Mouse (Mus musculus) monocyte, adult 5-6 weeks (primary cell): ENCODE results near the gene Ier5. TPM values are rescaled to one million over a fixed set of nuclear protein-coding genes. Genes with fewer than 3 reads are reported as not detected.

Experiments used
- ATAC-seq: fragments of 153-309, 156-312 bp; replicated peaks from 2 replicates; pipeline ENCODE4 v1.8.0; 2017; ENCODE audit warnings: mild to moderate bottlenecking; ENCODE audit not compliant: low TSS enrichment, insufficient number of reproducible peaks, severe bottlenecking, poor library complexity, low FRiP score
- total RNA-seq: library from RNA; stranded (forward); fragments of 200-1000, 200-491, 200-594 nt; gene quantifications from 3 replicates; pipeline ENCODE4 v1.2.3, GENCODE M21; 2017

The Ier5 gene
- 118 to 240 TPM (median 139 TPM) in 3 replicates for total RNA-seq

DNA sequence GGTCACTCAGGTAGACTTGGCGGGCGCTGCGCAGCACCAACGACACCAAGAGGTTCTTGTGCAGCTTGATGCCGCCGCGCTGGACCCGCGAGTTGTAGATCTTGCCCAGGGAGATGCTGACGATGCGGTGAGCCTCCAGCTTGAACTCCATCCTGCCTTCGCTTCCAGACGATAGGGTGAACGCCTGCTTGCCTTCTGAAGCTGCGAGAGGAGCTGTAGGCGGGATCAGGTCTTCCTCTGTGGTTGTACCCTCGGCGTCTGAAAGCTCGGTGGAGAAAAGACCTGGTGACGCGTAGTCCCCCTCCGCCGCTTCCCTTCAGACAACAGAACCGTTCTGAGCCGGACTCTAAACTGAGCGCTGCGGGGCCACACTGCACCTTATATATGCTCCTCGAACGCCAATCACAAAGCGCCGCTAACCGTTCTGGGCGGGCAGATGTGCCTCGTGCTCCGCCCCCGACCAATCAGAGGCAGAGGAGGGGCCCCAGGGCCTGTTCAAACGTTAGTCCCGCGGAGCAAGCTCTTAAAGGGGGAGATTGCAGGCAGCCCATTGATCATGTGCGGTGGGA lies at the start of gene Ier5:
Ier5 (minus strand) TSS at position 357 of the 569 bp plus-strand sequence.
- peak; percentile 90 for ATAC-seq

DNA sequence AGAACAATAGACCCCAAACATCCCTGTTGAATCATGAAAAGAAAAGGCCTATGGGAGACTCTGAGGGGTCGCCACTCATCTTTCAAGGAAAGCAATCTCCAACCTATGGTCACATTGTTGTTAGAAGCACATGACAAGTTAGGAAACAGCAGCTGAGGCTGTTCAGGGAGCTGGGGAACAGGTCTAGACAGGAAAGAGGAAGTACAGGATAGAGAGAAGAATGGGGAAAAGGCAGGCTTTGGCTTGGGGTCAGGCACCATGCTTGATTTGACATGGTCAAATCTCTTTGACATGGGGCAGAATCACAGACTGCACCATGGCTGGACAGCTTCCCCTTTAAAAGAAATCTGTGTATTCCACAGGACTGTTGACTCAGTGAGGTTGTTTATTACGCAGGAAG lies 47.8 kb upstream of the Ier5 start:
- peak; percentile 51 for ATAC-seq

DNA sequence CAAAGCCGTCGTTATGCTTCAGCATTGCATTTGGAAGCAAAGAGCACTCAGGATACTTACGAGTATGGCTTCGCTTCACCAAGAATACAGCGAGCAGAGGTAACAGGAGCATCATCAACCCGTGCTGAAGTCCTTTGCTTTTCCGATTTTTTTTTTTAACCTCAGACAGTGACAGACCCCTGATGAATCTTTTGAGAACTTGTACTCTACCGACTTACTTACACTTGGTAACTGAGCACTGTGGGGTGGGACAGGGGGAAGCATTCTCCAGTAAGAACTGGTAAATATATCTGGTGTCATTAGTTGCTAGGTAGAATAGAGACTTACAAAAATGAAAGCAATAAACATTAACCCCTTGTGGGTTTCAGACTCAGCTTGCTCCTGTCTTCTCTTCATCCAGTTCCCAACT lies 47.1 kb upstream of the Ier5 start, which contains the start of gene Mr1:
Mr1 (minus strand) TSS at position 243 of the 409 bp plus-strand sequence.
- peak; percentile 88 for ATAC-seq

DNA sequence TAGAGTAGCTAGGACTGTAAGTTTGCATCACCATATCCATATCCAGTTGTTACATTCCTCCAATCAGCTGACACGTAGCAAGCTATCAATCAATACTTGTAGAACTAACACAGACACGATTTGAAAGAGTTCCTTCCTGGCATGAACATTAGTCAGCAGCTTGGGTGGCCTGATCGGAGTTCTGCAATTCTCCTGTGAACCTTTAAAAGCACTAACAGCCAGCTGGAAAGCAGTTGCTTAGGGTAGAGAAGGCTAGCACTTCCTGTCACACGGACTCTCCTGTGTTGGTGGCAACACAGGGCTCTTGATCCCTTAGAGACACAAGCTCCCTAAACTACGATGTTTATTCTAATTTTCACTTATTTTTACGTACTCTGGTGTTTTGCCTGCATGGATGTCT lies 46.2 kb upstream of the Ier5 start:
- peak; percentile 53 for ATAC-seq

DNA sequence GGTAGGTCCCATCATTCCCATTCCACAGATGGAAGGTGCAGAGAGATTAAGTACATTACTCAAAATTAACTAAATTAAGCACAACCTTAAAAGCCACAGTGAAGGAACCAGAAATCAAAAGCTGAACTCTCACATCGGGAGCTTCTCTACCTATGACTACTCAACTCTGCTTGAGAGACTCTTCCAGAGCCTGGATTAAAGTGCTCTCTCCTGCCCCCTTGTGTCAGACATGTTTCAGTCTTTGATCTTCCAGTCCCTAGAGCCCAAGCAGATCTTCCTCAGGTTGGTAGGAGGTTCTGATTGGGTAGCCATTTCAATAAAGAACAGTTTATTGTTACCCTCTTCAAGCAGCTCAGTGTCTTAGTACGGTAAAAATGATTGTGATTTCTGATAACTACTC lies 40.6 kb upstream of the Ier5 start:
- peak; percentile 80 for ATAC-seq

DNA sequence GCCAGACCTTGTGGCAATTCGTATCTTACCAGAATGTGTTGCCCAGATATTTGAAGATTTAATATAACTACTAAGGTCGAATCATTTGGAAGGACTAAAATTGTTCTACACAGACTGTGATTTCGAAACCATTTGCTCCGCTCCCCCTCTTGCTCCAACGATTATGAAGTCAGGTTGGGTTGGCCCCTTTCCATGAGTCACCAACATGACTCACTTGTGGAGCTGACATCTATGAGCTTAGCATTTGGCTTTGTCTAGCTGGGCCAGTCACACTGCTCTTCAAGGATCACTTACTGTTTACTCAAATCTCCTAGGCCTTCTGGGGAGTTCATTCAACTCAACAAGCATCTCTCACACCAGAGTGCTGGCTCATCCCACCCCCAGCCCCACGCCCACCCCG lies 39.4 kb upstream of the Ier5 start:
- no peak; the same call in 1 of the 2 replicates for ATAC-seq

DNA sequence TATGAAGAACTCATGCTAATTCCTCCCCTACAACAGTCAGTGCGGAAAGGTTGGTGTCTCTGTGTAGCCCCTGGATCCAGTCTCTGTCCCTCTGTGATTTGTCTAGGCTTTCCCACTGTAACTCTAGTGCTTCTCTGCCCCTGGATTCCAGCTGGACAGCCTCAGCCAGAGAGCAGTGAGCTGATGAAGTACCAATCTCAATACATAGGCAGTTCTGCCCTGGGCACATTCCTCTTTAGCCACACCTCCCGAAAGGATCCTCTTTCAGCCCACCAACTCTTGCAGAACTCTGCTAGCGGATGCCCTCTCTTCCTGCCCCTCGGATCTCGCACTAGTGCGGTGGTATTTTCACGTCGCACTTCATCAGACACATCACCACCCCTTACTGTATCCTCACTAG lies 35.4 kb upstream of the Ier5 start:
- no peak for ATAC-seq

DNA sequence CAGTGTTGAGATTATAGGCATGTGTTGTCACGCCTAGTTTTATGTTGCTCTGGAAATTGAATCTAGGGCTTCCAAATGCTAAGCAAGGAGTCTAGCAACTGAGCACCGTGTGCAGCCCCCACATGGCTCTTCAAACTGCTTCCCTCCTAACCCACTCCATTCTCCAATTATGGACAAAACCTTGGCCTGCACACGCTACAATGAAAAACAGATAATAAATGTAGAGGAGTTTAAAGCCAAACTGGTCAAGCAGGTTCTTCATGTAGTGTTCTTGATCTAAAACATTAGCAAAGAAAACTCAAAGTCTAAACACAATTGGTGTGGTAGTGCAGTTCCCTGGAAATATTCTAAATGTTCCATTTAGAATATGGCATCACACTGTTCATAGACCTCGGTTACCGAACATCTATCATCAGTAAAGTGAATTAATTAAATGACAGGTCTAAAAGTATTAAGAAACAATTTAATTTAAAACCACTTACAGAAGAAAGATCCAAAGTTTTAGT lies 28.0 kb upstream of the Ier5 start:
- no peak for ATAC-seq

DNA sequence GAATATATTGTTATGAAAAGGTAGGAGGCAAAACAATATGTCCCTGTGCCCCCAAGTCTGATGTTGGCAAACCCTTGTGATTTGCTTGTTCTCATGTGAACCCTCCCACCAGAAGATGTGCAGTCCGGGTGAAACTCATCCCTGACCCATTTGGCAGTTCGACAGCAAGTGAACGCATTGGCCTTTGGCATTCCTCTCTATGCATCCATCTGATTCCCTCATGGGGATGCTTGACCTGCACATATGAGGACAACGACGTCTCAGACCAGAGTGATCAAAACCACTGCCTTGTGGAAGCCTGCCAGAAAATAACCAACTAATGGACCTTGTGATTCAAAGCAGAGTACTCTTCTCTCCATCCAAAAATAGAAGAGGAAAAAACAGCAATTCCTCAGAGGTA lies 27.3 kb upstream of the Ier5 start:
- no peak for ATAC-seq

DNA sequence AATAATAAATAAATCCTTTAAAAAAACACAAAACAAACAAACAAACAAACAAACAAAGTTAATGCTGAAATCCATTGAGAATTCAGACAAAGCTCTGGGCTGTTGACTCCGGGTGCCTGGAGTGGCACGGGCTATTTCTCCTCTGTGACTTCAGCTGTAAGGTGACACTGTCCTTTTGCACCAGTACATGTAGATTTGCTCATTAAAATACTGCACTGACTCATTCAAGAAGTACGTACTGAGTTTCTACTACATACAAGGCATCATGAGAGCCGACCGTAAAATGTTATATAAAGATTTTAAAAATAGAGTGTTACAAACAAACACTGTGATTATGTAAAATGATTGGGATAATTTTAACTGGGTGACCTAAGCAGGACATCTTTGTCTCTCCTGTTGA lies 25.0 kb upstream of the Ier5 start:
- no peak for ATAC-seq

DNA sequence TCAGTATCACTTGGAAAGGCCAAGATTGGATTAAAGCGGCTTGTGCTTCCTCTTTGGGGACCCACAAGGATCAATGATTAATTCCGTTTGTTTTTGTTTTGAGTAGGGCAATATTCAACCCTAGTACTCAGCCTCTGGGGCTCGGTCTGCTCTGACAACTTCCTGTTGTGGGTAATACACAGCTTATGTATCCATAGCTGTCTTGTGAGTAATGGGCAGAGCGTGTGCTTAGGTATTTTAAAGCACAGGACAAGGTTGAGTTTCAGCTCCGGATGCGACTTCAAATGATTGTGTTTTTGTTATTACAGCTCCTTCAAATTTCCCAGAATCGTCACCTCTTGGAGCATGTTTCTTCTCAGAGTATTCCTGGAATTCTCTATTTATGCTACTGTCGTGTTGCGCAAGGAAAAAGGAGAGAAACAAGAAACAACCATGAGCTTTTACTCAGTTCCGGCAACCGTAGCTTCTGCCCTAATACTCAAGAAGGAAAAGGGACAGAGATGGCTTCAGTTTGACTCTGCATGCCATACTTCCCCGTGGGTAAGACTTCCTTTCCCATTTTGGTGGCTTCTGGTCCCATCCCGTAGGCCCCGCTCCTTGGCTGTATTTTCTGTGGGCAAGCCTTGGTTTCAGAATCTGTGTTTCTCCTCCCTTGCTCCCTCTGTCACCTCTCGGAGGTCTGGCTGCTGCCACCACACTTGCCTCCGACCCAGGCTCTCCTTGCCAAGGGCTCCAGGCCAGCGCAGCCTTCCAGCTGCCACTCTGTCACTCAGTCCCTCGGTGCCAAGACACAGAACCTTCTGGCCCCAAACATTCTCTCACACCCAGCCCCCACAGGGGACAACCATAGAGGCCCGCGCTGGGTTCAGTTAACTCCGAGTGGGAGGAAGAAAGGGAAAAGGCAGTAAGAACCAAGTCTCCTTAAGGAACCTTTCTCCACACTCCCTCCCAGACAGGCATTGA lies 22.8 kb upstream of the Ier5 start:
- ATAC-seq, result no peak

DNA sequence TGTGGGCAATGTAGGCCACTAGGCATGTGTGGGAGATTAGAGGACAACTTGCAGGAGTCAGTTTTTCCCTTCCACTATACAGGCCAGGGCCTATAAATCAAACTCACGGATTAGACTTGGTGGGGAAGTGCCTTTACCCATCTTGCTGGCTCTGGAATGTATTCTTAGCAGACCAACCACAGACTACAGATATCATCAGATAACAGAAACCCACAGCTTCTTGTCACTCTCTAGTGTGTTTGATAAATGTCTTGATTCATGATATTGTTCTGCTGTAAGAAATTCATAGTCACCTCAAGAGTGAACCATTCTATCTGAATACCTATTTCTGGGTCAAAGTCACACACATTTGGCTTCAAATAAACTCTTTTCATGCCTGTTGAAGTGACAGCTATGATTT lies 20.3 kb upstream of the Ier5 start:
- no peak for ATAC-seq

DNA sequence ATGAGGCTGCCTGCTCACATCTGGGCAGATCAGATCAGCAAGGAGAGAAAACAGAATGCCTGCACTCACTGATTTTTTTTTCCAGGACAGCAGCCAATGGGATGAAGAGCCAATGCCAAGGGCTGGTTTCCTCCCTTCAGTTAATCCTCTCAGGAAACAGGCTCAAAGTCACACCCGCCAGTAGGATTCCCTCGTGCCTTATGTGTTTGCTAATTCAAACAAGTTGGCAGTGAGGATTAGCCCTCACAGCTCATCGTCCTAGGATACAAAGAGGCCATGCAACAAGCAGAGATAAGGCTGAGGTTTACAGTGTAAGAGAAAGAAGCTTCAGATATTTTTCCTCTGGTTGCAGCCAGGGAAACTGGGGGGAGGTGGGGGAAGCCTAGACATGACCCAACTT lies 14.5 kb upstream of the Ier5 start:
- no peak for ATAC-seq

DNA sequence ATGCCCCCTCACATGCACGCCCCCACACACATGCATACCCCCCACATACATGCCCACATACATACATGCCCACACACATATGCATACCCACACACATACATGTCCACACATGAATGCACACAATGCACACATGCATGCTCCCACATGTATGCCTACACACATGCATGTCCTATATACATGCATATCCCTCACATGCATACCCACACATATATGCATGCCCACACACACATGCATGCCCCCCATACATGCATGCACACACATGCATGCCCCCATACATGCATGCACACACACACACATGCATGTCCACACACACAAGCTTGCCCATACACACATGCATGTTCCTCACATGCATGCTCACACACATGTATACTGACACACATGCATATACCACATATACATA lies 13.4 kb upstream of the Ier5 start:
- ATAC-seq, result no peak

DNA sequence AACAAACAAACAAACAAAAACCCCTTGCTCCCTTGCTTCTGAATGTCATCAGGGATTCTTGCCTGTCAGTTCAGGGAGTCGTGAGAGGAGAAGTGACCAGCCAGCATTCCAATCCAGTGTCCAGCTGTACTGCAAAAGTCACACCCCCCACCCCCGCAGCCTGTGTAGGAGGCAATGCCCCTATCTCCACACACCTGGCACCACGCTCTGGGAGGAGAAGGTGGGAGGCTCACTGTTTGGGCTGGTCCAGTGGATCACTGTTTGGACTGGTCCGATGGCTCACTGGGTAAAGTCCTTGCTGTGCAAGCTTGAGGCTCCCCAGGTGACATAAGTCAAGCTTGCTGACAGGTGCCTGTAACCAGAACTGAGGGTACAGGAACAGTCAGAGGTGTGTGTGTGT lies 12.7 kb upstream of the Ier5 start:
- no peak for ATAC-seq

DNA sequence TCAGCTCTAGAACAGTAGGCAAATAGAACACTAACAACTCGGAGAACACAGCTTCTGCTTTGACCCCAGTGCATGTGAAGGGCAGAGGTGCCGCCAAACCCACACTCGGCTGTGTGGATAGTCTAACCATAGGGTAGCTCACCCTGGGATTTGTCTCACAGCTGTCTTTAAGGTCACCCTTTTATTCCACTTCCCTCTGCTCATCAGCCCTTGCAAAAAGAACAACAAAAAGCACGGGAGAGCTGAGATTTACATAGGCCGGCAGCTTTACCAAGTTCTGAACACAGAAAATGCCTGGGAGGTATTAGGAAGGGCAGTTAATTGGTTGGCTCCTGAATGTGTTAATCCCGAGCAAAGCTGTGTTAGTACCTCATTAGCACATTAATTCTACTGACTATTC lies 12.1 kb upstream of the Ier5 start:
- ATAC-seq, result no peak

DNA sequence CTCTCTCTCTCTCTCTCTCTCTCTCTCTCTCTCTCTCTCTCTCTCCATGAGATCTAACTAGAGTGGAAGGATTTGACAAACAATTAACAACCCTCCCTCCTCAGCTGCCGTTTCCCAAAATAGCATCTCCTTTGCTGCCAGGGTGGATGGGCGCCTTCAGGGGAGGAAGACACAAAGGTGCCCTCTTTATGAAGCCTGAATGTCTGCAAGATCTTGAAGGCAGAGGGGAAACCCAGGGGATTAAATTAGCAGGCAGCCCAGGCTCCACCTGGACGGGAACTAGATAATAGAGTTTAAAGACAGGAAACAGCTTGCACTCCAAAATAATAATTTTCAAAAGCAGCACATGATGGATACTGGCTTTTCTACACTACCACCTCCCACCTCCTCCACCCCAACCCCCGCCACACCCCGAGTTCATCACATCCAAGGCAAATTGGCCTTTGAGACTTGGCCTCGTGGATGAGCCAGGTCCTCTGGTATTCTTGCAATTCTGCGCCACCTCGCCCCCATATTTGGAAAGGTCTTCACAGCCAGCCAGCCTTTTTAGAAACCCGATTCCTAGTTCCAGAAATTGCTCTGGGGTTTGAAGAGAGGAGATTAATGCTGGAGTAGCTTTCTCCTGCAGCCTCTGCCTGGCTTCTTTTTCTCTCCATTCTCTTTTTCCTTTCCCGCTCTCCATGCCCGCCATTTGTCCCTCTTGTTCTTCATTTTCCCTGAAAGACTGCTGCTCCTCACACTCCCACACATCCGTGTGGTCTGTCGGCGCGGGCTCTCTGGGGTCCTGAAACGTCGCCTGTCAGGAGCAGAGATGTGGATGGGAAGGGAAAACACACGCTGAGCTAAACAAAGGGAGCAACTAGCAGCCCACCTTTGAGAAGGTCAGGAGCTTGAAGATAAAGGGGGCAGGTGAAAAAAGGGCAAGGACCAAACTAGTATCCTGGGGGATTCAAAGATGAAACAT lies 10.2 kb upstream of the Ier5 start:
- no peak for ATAC-seq

DNA sequence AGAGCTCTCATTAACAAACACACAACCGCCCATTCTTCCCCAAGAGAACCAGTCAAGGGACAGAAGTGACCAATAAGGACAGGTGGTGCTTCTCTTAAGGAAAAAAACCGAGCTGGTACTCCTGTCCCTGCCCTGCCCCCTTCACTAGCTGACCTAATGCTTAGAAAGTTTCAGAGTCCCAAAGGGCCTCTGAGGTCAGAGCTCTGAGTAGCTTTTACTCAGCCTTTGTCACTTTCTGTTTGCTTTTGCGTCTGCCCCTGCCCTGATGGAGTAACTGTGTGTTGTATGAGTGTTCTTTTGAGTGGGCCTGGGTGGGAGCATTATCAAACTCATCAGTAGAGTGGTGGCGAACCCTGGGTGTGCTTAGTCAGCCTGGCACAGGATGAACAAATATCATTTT lies 9.0 kb upstream of the Ier5 start:
- ATAC-seq, result no peak

DNA sequence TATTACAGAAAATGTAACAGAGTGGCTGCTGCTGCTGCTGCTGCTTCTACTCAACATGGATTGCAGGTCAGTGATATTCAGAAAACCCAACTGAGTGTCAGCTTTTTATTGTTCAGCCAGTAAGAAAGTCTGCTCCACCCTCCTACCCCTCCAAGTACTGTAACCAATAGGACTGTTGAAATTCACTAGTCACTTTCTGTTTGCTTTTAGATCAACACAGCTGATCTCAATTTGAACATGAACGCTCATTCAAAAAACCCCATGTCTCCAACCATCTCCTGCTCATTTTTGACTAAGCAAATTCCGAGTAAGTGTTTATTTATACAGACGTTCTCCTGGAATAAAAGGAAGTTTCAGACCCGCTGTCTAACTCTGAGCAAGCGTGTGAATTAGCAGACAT lies 8.4 kb upstream of the Ier5 start:
- no peak for ATAC-seq
